Mouse (Mus musculus) forebrain, embryonic 11.5 days (tissue): Measurements from ENCODE around the gene Mthfd1l. TPM values are rescaled to one million over a fixed set of nuclear protein-coding genes. Genes with fewer than 3 reads are reported as not detected.

Experiments
- ATAC-seq: fragments of 200-750 bp; cut with Nextera tagmentation; replicated peaks from 2 replicates; pipeline ENCODE4 v1.8.0; 2017; ENCODE audit warnings: moderate TSS enrichment; ENCODE audit not compliant: low FRiP score
- DNase-seq: peaks from one replicate; pipeline ENCODE4 v3.0.0-alpha.2; 2017; ENCODE audit warnings: low spot score
- H3K27ac ChIP-seq: fragments of 300-500 bp; sonication (generic); 2 replicates; pipeline ENCODE4 v1.5.1; 2014; ENCODE audit warnings: low read depth, low read length
- H3K27me3 ChIP-seq: fragments of 300-500 bp; sonication (generic); 2 replicates; pipeline ENCODE4 v1.6.1; 2014; ENCODE audit warnings: mild to moderate bottlenecking, low read length, mixed read lengths; ENCODE audit not compliant: control insufficient read depth, insufficient read depth
- H3K36me3 ChIP-seq: fragments of 300-500 bp; sonication (generic); 2 replicates; pipeline ENCODE4 v1.6.1; 2014; ENCODE audit warnings: mild to moderate bottlenecking, low read length, moderate library complexity, mixed read lengths; ENCODE audit not compliant: control insufficient read depth, insufficient read depth
- H3K4me1 ChIP-seq: fragments of 300-500 bp; sonication (generic); replicated peaks from 2 replicates; pipeline ENCODE4 v1.6.1; 2014; ENCODE audit warnings: low read length, mixed read lengths; ENCODE audit not compliant: control insufficient read depth, insufficient read depth
- H3K4me2 ChIP-seq: fragments of 300-500 bp; sonication (generic); 2 replicates; pipeline ENCODE4 v1.6.1; 2014; ENCODE audit warnings: low read depth, mild to moderate bottlenecking, low read length, moderate library complexity, mixed read lengths; ENCODE audit not compliant: severe bottlenecking
- H3K4me3 ChIP-seq: fragments of 300-500 bp; sonication (generic); 2 replicates; pipeline ENCODE4 v1.5.1; 2014; ENCODE audit warnings: low read depth, low read length
- H3K9ac ChIP-seq: fragments of 300-500 bp; sonication (generic); 2 replicates; pipeline ENCODE4 v1.6.1; 2014; ENCODE audit warnings: low read length
- H3K9me3 ChIP-seq: fragments of 300-500 bp; sonication (generic); 2 replicates; pipeline ENCODE4 v1.6.1; 2016; ENCODE audit warnings: low read length, mixed read lengths; ENCODE audit not compliant: control insufficient read depth
- WGBS: fragments of 180-500 bp; shearing (Covaris S2); extraction: QIAGEN DNeasy Blood & Tissue Kit; methylation state at CpG from one replicate; pipeline ENCODE4 v1.1.7; 2014; 5-methylcytosine and 5-hydroxymethylcytosine counted together
- polyA plus RNA-seq: library from polyadenylated mRNA; unstranded; fragments of >200 nt; fragmentation: Nextera tagmentation; extraction: Ambion mirVana; gene quantifications from 2 replicates; pipeline ENCODE4 v1.2.1, GENCODE M21; 2014

Mthfd1l gene
- polyA plus RNA-seq, 1 experiment from 2014 or later = 16.6 TPM

DNA sequence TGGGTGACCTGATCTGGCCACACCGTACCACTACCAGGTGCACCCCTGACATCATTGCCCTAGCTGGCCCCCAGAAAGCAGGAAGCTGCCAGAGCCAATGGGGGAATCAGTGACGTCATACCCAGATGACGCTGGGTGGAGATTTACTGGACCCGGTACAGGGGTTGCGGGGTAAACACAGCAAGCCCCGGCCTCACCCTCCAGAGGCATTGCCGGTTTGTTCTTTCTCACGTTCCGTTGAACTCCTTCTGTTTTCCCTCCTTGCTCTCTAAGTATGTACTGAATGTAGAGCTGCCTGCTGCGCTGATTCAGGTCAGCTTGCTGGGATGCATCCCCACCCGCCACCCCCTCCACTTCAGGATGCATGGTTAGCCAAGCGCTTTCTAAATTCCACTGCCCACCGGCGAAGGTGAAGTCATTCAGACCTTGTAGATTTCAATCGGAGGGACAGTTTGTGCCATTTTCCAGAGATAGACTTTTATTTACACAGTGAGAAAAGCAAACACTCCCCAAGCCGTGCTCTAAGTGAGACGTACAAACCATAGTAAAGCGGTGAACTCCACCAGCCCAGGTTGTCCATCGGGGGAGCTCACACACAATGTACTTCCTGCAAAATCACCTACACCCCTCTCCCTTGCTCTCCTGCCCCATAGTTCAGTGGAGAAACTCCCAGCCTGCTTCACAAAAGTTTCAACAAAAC, 138.3 kb downstream of the Mthfd1l start:
- Histone ChIP-seq H3K36me3 (no peaks in the 10 kb centered on the region), H3K9me3 (no peaks in the 10 kb centered on the region), H3K4me3 (no peak overlapping the region), H3K27me3 (no peaks in the 10 kb centered on the region), H3K9ac (no peak overlapping the region), H3K4me2 (no peak overlapping the region), H3K27ac (no peak overlapping the region), H3K4me1 (peaks cover 9% of the 10 kb centered on the region; the same call in 1 of the 2 replicates)
- no peak for DNase-seq
- 87% methylated on average over 19 of the region's 19 CpGs for WGBS
- no peak for ATAC-seq

GRCm38 (mm10) chr10:4111795-4112139, 138.8 kb downstream of the Mthfd1l start:
- Histone ChIP-seq H3K9me3 (no peaks in the 10 kb centered on the region), H3K4me2 (no peak overlapping the region), H3K27ac (no peak overlapping the region), H3K9ac (no peak overlapping the region), H3K27me3 (no peaks in the 10 kb centered on the region), H3K4me3 (no peak overlapping the region), H3K4me1 (peaks cover 7% of the 10 kb centered on the region; the same call in 1 of the 2 replicates), H3K36me3 (no peaks in the 10 kb centered on the region)
- no peak for ATAC-seq
- 87% methylated on average over 8 of the region's 8 CpGs for WGBS
- no peak for DNase-seq

DNA sequence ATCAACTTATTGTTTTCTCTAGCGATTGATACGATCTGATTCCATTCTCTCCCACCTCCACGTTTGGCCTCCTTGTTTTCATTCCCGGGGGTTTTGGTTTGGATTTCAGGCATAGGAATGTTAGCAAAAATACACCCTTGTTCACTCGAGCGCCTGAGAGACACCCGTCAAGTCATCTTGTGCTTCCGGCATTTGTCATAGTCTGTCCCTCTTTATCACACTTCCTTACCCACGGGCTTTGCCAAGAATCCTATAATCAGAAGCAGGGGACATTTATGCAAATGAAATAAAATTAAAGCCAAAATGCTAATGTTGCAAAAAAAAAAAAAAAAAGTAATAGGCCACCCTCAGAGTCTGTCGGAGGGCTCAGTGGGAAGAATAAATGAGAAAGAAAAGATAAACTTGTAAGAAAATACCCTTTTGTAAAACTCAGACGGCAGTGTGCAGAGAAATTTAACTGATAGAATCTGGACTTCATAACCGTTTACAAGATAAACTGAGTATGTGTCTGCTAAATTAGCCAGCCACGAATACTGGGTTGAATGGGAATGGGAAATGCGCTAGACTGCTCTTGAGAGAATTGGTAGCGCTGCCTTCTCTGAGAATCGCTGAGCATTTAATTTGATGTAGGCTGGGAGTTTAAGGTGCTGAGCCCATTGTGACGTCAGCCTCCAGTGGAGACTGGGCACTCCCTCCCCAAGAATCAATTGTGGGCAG, 139.9 kb downstream of the Mthfd1l start:
- Histone ChIP-seq H3K36me3 (no peaks in the 10 kb centered on the region), H3K27ac (no peak overlapping the region), H3K4me2 (no peak overlapping the region), H3K4me3 (no peak overlapping the region), H3K9me3 (no peaks in the 10 kb centered on the region), H3K4me1 (peaks cover 4% of the 10 kb centered on the region; the same call in 1 of the 2 replicates), H3K9ac (no peak overlapping the region), H3K27me3 (no peaks in the 10 kb centered on the region)
- ATAC-seq = no peak
- 73% methylated on average over 17 of the region's 17 CpGs for WGBS
- no peak for DNase-seq

GRCm38 (mm10) chr10:4113328-4113658, 140.4 kb downstream of the Mthfd1l start:
- no peak overlapping the region for H3K4me2 ChIP-seq
- no peak overlapping the region for H3K9ac ChIP-seq
- no peaks in the 10 kb centered on the region for H3K27me3 ChIP-seq
- no peaks in the 10 kb centered on the region for H3K9me3 ChIP-seq
- no peak overlapping the region for H3K27ac ChIP-seq
- H3K4me3 ChIP-seq = no peak overlapping the region
- peaks cover 4% of the 10 kb centered on the region; the same call in 1 of the 2 replicates for H3K4me1 ChIP-seq
- WGBS = 94% methylated on average over 5 of the region's 5 CpGs
- DNase-seq (no peak), ATAC-seq (no peak)
- no peaks in the 10 kb centered on the region for H3K36me3 ChIP-seq

DNA sequence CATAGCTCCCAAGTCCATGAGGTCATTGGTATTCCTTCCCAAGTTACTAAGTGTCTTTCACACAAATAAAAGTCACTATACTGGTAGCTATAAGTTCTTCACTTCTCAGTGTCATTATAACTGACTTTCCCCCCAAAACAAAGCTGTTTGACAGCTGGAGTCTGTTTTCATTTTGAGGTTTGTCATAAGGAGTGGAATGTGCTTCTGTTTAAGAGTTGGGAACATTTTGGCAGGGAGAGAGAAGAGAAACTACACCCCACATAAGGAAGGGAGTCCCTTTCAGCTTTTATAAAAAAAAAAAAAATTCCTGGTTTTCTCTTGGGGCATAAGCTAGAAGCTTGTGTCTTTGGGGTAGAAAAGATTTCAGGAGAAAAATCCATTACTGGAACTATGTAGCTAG, 143.7 kb downstream of the Mthfd1l start:
- no peaks in the 10 kb centered on the region for H3K36me3 ChIP-seq
- DNase-seq (no peak), ATAC-seq (no peak)
- H3K4me3 ChIP-seq = no peak overlapping the region
- no peaks in the 10 kb centered on the region for H3K27me3 ChIP-seq
- no peak overlapping the region for H3K9ac ChIP-seq
- H3K4me1 ChIP-seq = no peaks in the 10 kb centered on the region
- H3K9me3 ChIP-seq = no peaks in the 10 kb centered on the region
- no peak overlapping the region for H3K27ac ChIP-seq
- H3K4me2 ChIP-seq = no peak overlapping the region

GRCm38 (mm10) chr10:4117091-4117490, 144.2 kb downstream of the Mthfd1l start:
- ATAC-seq = no peak
- DNase-seq = peak; percentile 39
- Histone ChIP-seq H3K9me3 (no peaks in the 10 kb centered on the region), H3K36me3 (no peaks in the 10 kb centered on the region), H3K4me1 (no peaks in the 10 kb centered on the region), H3K27me3 (no peaks in the 10 kb centered on the region), H3K27ac (no peak overlapping the region), H3K4me3 (no peak overlapping the region), H3K4me2 (no peak overlapping the region), H3K9ac (no peak overlapping the region)
- WGBS = 80% methylated on average over 7 of the region's 7 CpGs

DNA sequence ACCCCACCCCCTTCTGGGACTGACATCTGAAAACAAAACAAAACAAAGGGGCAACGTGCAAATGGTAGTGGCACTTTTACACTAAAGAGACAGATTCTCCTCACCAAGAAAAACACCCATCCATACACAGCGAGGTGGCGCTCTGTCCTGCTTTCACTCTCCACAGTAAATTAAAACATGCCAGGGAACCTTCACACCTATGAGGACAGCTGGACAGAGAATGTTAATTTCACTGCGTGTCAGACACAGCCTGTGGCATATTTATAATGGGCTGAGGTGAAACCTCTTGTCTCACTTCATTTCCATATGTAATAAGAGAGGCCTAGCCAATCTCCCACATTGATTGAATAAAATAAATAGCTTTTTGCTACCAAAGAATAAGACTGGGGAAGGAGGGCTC, 146.4 kb downstream of the Mthfd1l start:
- Histone ChIP-seq H3K27ac (no peak overlapping the region), H3K36me3 (no peaks in the 10 kb centered on the region), H3K4me2 (no peak overlapping the region), H3K9me3 (no peaks in the 10 kb centered on the region), H3K4me1 (no peaks in the 10 kb centered on the region), H3K9ac (no peak overlapping the region), H3K27me3 (no peaks in the 10 kb centered on the region), H3K4me3 (no peak overlapping the region)
- DNase-seq (peak; percentile 32), ATAC-seq (no peak)
- WGBS = 75% methylated on average over 4 of the region's 4 CpGs

DNA sequence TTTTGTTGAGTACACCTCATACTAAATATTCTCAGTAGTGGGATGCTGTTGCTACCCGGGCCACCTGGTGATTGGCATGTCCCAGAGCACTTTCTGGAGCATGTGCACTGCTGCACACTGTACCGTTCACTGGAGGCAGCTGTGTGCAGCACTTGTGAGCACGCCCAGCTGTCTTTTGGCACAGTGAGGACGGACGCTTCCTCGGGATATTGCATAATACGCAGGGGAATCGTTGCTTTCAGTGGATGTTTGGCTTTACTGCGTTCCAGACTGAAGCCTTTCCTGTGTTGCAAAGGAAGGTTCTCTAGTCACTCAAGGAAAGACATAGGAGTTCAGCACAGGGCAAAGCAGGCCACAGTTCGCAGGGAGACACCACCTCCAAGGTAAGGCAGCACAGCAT, 147.8 kb downstream of the Mthfd1l start:
- Histone ChIP-seq H3K4me3 (no peak overlapping the region), H3K9ac (no peak overlapping the region), H3K9me3 (no peaks in the 10 kb centered on the region), H3K4me2 (no peak overlapping the region), H3K4me1 (no peaks in the 10 kb centered on the region), H3K36me3 (no peaks in the 10 kb centered on the region), H3K27me3 (no peaks in the 10 kb centered on the region), H3K27ac (no peak overlapping the region)
- DNase-seq (no peak), ATAC-seq (no peak)
- 90% methylated on average over 10 of the region's 10 CpGs for WGBS

DNA sequence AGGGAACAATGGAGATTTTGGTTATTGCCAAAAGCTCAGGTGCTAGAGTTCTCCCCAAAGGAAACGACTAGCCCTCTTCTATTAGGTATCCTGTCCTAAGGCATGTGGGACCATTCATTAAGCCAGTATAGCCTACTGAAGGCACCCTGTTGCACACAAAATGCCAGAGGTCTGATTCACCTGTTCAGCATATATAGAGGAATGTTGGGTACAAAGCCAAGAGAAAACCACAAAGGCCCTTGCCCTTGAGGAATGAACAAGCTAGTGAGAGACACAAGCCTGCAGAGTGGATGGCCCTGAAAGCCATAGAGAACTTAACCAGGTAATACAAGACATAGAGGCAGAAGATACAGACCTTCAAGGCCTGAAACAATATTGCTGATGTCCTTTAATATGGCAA, 148.3 kb downstream of the Mthfd1l start:
- no peaks in the 10 kb centered on the region for H3K4me1 ChIP-seq
- H3K36me3 ChIP-seq = no peaks in the 10 kb centered on the region
- no peak overlapping the region for H3K4me2 ChIP-seq
- H3K9me3 ChIP-seq = no peaks in the 10 kb centered on the region
- no peak overlapping the region for H3K4me3 ChIP-seq
- H3K27me3 ChIP-seq = no peaks in the 10 kb centered on the region
- 88% methylated on average over 1 of the region's 1 CpGs for WGBS
- no peak for DNase-seq
- H3K9ac ChIP-seq = no peak overlapping the region
- ATAC-seq = no peak
- H3K27ac ChIP-seq = no peak overlapping the region
